Mouse (Mus musculus) embryonic facial prominence, embryonic 14.5 days (tissue): ENCODE measurements around the gene Dlx6. TPM values are rescaled to one million over a fixed set of nuclear protein-coding genes. Genes with fewer than 3 reads are reported as not detected.

Experiments used
- ATAC-seq: fragments of 200-750 bp; cut with Nextera tagmentation; 2 replicates; pipeline ENCODE4 v1.8.0; 2017; ENCODE audit warnings: low read depth, moderate number of reproducible peaks, moderate TSS enrichment
- DNase-seq: peaks from one replicate; pipeline ENCODE4 v3.0.0-alpha.2; 2015; ENCODE audit warnings: low spot score
- H3K27ac ChIP-seq: fragments of 300-500 bp; sonication (generic); replicated peaks from 2 replicates; pipeline ENCODE4 v1.5.1; 2014; ENCODE audit warnings: low read depth, mild to moderate bottlenecking, low read length, moderate library complexity
- H3K27me3 ChIP-seq: fragments of 300-500 bp; sonication (generic); replicated peaks from 2 replicates; pipeline ENCODE4 v1.6.1; 2014; ENCODE audit warnings: low read length; ENCODE audit not compliant: control insufficient read depth, insufficient read depth
- H3K36me3 ChIP-seq: fragments of 300-500 bp; sonication (generic); 2 replicates; pipeline ENCODE4 v1.6.1; 2014; ENCODE audit warnings: low read length, mixed read lengths; ENCODE audit not compliant: control insufficient read depth, insufficient read depth
- H3K4me1 ChIP-seq: fragments of 300-500 bp; sonication (generic); 2 replicates; pipeline ENCODE4 v1.6.1; 2014; ENCODE audit warnings: antibody characterized with exemption, low read length; ENCODE audit not compliant: control insufficient read depth, insufficient read depth
- H3K4me2 ChIP-seq: fragments of 300-500 bp; sonication (generic); 2 replicates; pipeline ENCODE4 v1.6.1; 2014; ENCODE audit warnings: low read depth, mild to moderate bottlenecking, low read length, moderate library complexity, mixed read lengths
- H3K4me3 ChIP-seq: fragments of 300-500 bp; sonication (generic); 2 replicates; pipeline ENCODE4 v1.5.1; 2014; ENCODE audit warnings: low read depth, mild to moderate bottlenecking, low read length
- H3K9ac ChIP-seq: fragments of 300-500 bp; sonication (generic); 2 replicates; pipeline ENCODE4 v1.6.1; 2014; ENCODE audit warnings: low read depth, mild to moderate bottlenecking, low read length, moderate library complexity, mixed read lengths
- H3K9me3 ChIP-seq: fragments of 300-500 bp; sonication (generic); 2 replicates; pipeline ENCODE4 v1.6.1; 2016; ENCODE audit warnings: low read length; ENCODE audit not compliant: control insufficient read depth
- WGBS: fragments of 180-500 bp; shearing (Covaris S2); extraction: QIAGEN DNeasy Blood & Tissue Kit; methylation state at CpG from one replicate; pipeline ENCODE4 v1.1.7; 2014; 5-methylcytosine and 5-hydroxymethylcytosine counted together
- polyA plus RNA-seq: library from polyadenylated mRNA; unstranded; fragments of >200 nt; fragmentation: Nextera tagmentation; extraction: Ambion mirVana; gene quantifications from 2 replicates; pipeline ENCODE4 v1.2.1, GENCODE M21; 2014

Gene Dlx6
- polyA plus RNA-seq, 1 experiment from 2014 or later = 2.8 TPM

DNA sequence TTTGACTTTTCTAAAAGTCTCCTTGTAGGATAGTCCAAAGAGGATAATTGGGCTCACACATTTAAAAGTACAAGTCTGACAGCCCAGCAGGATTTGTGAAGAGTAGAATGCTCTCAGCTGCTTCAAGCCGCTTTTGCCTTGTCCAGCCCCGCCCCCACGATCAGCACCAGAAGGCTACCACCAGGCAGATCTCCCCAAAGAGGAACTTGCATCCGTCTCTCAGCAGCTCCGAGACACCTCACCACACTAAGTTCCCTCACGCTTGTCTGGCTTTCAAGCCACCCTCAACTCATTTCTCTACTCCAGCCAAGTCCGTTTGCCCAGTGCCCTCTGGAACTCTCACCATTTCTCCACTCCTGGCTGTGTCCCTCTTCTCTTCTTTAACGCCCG is 52.4 kb downstream of the Dlx6 start:
- Histone ChIP-seq H3K27ac (no peak overlapping the region), H3K9me3 (no peaks in the 10 kb centered on the region), H3K4me1 (no peaks in the 10 kb centered on the region), H3K4me2 (no peak overlapping the region), H3K4me3 (no peak overlapping the region), H3K36me3 (no peaks in the 10 kb centered on the region), H3K27me3 (no peaks in the 10 kb centered on the region), H3K9ac (no peak overlapping the region)
- ATAC-seq = no peak
- 52% methylated on average over 9 of the region's 9 CpGs for WGBS
- no peak for DNase-seq

DNA sequence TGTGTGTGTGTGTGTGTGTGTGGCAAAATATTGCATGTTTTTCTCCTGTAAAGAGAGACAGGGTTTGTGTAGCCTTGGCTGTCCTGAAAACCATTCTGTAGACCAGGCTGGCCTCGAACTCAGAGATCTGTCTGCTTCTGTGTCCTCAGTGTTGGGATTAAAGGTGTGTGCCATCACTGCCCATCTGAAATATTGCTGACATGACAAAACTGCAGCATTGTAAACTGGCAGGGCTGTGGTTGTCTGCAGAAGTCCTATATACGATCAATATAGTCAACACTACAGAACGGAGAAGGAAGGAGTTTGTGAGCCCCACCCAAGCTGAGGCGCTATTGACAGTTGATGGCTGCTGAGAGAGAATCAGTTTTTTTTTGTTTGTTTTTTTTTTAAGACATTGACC is 54.2 kb downstream of the Dlx6 start:
- over 99% methylated on average over 4 of the region's 4 CpGs for WGBS

More for the DNA sequence above, 54.2 kb downstream of the Dlx6 start:
- Histone ChIP-seq H3K9ac (no peak overlapping the region), H3K4me2 (no peak overlapping the region), H3K27ac (no peak overlapping the region), H3K36me3 (no peaks in the 10 kb centered on the region), H3K4me3 (no peak overlapping the region), H3K9me3 (no peaks in the 10 kb centered on the region), H3K4me1 (no peaks in the 10 kb centered on the region), H3K27me3 (no peaks in the 10 kb centered on the region)
- ATAC-seq (no peak), DNase-seq (no peak)

Other genes with a start within 250 kb of the Dlx6 start
- 38.0 and 40.2 TPM in 2 replicates for gene Dlx5, start 18.8 kb downstream of the Dlx6 start, polyA plus RNA-seq
- 5.7 and 6.0 TPM in 2 replicates for gene Sdhaf3, start 92.7 kb downstream of the Dlx6 start, polyA plus RNA-seq